9 mouse cellular contexts compared by ENCODE assay signal in genomic region chr17:27621705-27622531, GRCm38 (mm10). TPM values are rescaled to one million over a fixed set of nuclear protein-coding genes. Genes with fewer than 3 reads are reported as not detected.
DNase-seq lines count a peak whose midpoint lies in the region; ATAC-seq and TF ChIP-seq lines count a peak whose summit lies in the region.
"Had no signal": no experiment of that assay in that cellular context is flagged by ENCODE, and none has a peak within 500 bp of the region (broad histone marks: within the 10 kb centered on the region; RNA-seq: fewer than 3 reads in every experiment).

No protein-coding gene starts in this region.

- peak; percentile 47 for DNase-seq in liver, adult 2 months (ENCODE audit: extremely low read depth, low read depth, low spot score)
- no peak for DNase-seq in liver
- DNase-seq in brain, adult 2 months (ENCODE audit: low read depth, low spot score): peak; percentile 67
- no peak for DNase-seq in urinary bladder, postnatal 10 days (ENCODE audit: low spot score)
- no peak for DNase-seq in right cerebral cortex, postnatal 10 days (ENCODE audit: low spot score in 2 of 2)

- H3K9me3 ChIP-seq in liver, embryonic 15.5 days (replicated peaks): no peaks in the 10 kb centered on the region
- H3K9me3 ChIP-seq in stomach, embryonic 15.5 days: no peaks in the 10 kb centered on the region

- ATAC-seq in granulocyte monocyte progenitor cell, adult 5-6 weeks (replicated peaks; ENCODE audit: poor library complexity, severe bottlenecking): peak; percentile 62
- ATAC-seq in liver, embryonic 15.5 days (ENCODE audit: insufficient read depth): no peak
- no peak for ATAC-seq in stomach, embryonic 15.5 days (ENCODE audit: insufficient read depth, low FRiP score, low read depth)

- H3K4me1 ChIP-seq in liver, adult 2 months (ENCODE audit: control insufficient read depth, insufficient read depth, low read length): peaks cover 10% of the 10 kb centered on the region
- peaks cover 57% of the 10 kb centered on the region for H3K4me1 ChIP-seq in liver, embryonic 15.5 days (replicated peaks)
- peaks cover 9% of the 10 kb centered on the region; the same call in 1 of the 2 replicates for H3K4me1 ChIP-seq in stomach, embryonic 15.5 days

- H3K4me3 ChIP-seq in liver, adult 2 months (ENCODE audit: insufficient read depth, low read depth, low read length): peak overlapping the region; percentile 94
- peak overlapping the region; percentile 93 for H3K4me3 ChIP-seq in liver, embryonic 15.5 days (replicated peaks)
- H3K4me3 ChIP-seq in stomach, embryonic 15.5 days (replicated peaks): peak overlapping the region; percentile 89

- H3K27me3 ChIP-seq in liver, adult 2 months (ENCODE audit: control insufficient read depth, insufficient read depth, low read length): no peaks in the 10 kb centered on the region
- H3K27me3 ChIP-seq in liver, embryonic 15.5 days: no peaks in the 10 kb centered on the region
- no peaks in the 10 kb centered on the region for H3K27me3 ChIP-seq in stomach, embryonic 15.5 days (replicated peaks)

- peak overlapping the region; percentile 97 for H3K4me2 ChIP-seq in liver, embryonic 15.5 days
- H3K4me2 ChIP-seq in stomach, embryonic 15.5 days: peak overlapping the region; percentile 70

- H3K27ac ChIP-seq in liver, adult 2 months (replicated peaks; ENCODE audit: insufficient read depth, low read depth, low read length): peak overlapping the region; percentile 59
- H3K27ac ChIP-seq in liver, embryonic 15.5 days (replicated peaks): peak overlapping the region; percentile 89
- peak overlapping the region; percentile 91 for H3K27ac ChIP-seq in stomach, embryonic 15.5 days

- H3K79me2 ChIP-seq in liver, adult 2 months (ENCODE audit: control insufficient read depth, insufficient read depth, low read length): peaks cover 44% of the 10 kb centered on the region

- peak overlapping the region; percentile 75 for H3K9ac ChIP-seq in liver, adult 2 months (ENCODE audit: low read depth, low read length)
- H3K9ac ChIP-seq in liver, embryonic 15.5 days: peak overlapping the region; percentile 91
- H3K9ac ChIP-seq in stomach, embryonic 15.5 days: peak overlapping the region; percentile 96; the same call in 1 of the 2 replicates

- H3K36me3 ChIP-seq in liver, adult 2 months (ENCODE audit: control insufficient read depth, insufficient read depth, low read length): no peaks in the 10 kb centered on the region
- H3K36me3 ChIP-seq in liver, embryonic 15.5 days (replicated peaks): peaks cover 8% of the 10 kb centered on the region
- H3K36me3 ChIP-seq in stomach, embryonic 15.5 days: peaks cover 4% of the 10 kb centered on the region; the same call in 1 of the 2 replicates

- 6% methylated on average over 23 of the region's 23 CpGs for WGBS in liver, adult 2 months
- whole genome bisulfite sequencing in liver, embryonic 15.5 days (ENCODE audit: insufficient replicate concordance): 2% methylated on average over 23 of the region's 23 CpGs
- WGBS in stomach, embryonic 15.5 days: 3% methylated on average over 23 of the region's 23 CpGs

- TF ChIP-seq POLR2A in liver, adult 2 months (IDR thresholded peaks at IDR 0.05; ENCODE audit: extremely low read depth, insufficient read depth, low read length): no peak

- no peak for TF ChIP-seq CTCF in liver, adult 2 months (IDR thresholded peaks at IDR 0.05; ENCODE audit: low read depth, low read length)

RNA-seq across cellular contexts. Expression of gene Nudt3, which starts 1.4 kb away (rescaled TPM):
- total RNA-seq in liver, adult 2 months (2014; rRNA removed): 19.5 and 21.1 TPM in 2 replicates
- polyA plus RNA-seq in liver, adult 2 months (2012; rRNA removed): 23.5 and 25.5 TPM in 2 replicates
- total RNA-seq in granulocyte monocyte progenitor cell, adult 5-6 weeks (2014; fragmentation: Nextera tagmentation): 95.3 and 120 TPM in 2 replicates
- total RNA-seq in granulocyte monocyte progenitor cell, adult 5-6 weeks (2017): 173 and 194 TPM in 2 replicates
- 23.2 and 26.1 TPM in 2 replicates for polyA plus RNA-seq in liver, embryonic 15.5 days (2015; fragmentation: Nextera tagmentation; extraction: Ambion mirVana)
- polyA plus RNA-seq in stomach, embryonic 15.5 days (2015; fragmentation: Nextera tagmentation; extraction: Ambion mirVana): 78.6 and 79.3 TPM in 2 replicates

RNA-seq across cellular contexts. Expression of gene RPS10-NUDT3, which starts 13.1 kb away (rescaled TPM):
- not detected in 2 replicates for total RNA-seq in liver, adult 2 months (2014; rRNA removed)
- not detected in 2 replicates for polyA plus RNA-seq in liver, adult 2 months (2012; rRNA removed)
- not detected in 2 replicates for total RNA-seq in granulocyte monocyte progenitor cell, adult 5-6 weeks (2014; fragmentation: Nextera tagmentation)
- total RNA-seq in granulocyte monocyte progenitor cell, adult 5-6 weeks (2017): not detected in 2 replicates
- not detected in 2 replicates for polyA plus RNA-seq in liver, embryonic 15.5 days (2015; fragmentation: Nextera tagmentation; extraction: Ambion mirVana)
- not detected in 2 replicates for polyA plus RNA-seq in stomach, embryonic 15.5 days (2015; fragmentation: Nextera tagmentation; extraction: Ambion mirVana)
- polyA plus RNA-seq: gonadal fat pad, adult 2 months had no signal

RNA-seq across cellular contexts. Expression of gene Rps10, which starts 14.6 kb away (rescaled TPM):
- total RNA-seq in liver, adult 2 months (2014; rRNA removed): 416 and 461 TPM in 2 replicates
- 407 and 437 TPM in 2 replicates for polyA plus RNA-seq in liver, adult 2 months (2012; rRNA removed)
- total RNA-seq in granulocyte monocyte progenitor cell, adult 5-6 weeks (2014; fragmentation: Nextera tagmentation): 2,240 and 2,398 TPM in 2 replicates
- total RNA-seq in granulocyte monocyte progenitor cell, adult 5-6 weeks (2017): 2,059 and 2,173 TPM in 2 replicates
- polyA plus RNA-seq in liver, embryonic 15.5 days (2015; fragmentation: Nextera tagmentation; extraction: Ambion mirVana): 435 and 496 TPM in 2 replicates
- polyA plus RNA-seq in stomach, embryonic 15.5 days (2015; fragmentation: Nextera tagmentation; extraction: Ambion mirVana): 933 and 955 TPM in 2 replicates

RNA-seq across cellular contexts. Expression of gene Pacsin1, which starts 33.4 kb away (rescaled TPM):
- total RNA-seq in liver, adult 2 months (2014; rRNA removed): 0.27 TPM in 1 of 2 replicates, not detected in the other
- 0.16 and 0.23 TPM in 2 replicates for polyA plus RNA-seq in liver, adult 2 months (2012; rRNA removed)
- not detected in 2 replicates for total RNA-seq in granulocyte monocyte progenitor cell, adult 5-6 weeks (2014; fragmentation: Nextera tagmentation)
- 0.43 TPM in 1 of 2 replicates, not detected in the other for total RNA-seq in granulocyte monocyte progenitor cell, adult 5-6 weeks (2017)
- polyA plus RNA-seq in liver, embryonic 15.5 days (2015; fragmentation: Nextera tagmentation; extraction: Ambion mirVana): 0.13 and 0.24 TPM in 2 replicates
- 1.9 TPM in 2 replicates for polyA plus RNA-seq in stomach, embryonic 15.5 days (2015; fragmentation: Nextera tagmentation; extraction: Ambion mirVana)

RNA-seq across cellular contexts. Expression of gene AI413582, which starts 56.4 kb away (rescaled TPM):
- 4.5 and 4.9 TPM in 2 replicates for total RNA-seq in liver, adult 2 months (2014; rRNA removed)
- polyA plus RNA-seq in liver, adult 2 months (2012; rRNA removed): 11.3 and 12.9 TPM in 2 replicates
- total RNA-seq in granulocyte monocyte progenitor cell, adult 5-6 weeks (2014; fragmentation: Nextera tagmentation): 59.2 and 65.2 TPM in 2 replicates
- 34.8 and 42.3 TPM in 2 replicates for total RNA-seq in granulocyte monocyte progenitor cell, adult 5-6 weeks (2017)
- 12.3 and 13.9 TPM in 2 replicates for polyA plus RNA-seq in liver, embryonic 15.5 days (2015; fragmentation: Nextera tagmentation; extraction: Ambion mirVana)
- polyA plus RNA-seq in stomach, embryonic 15.5 days (2015; fragmentation: Nextera tagmentation; extraction: Ambion mirVana): 23.6 and 33.1 TPM in 2 replicates

Comparison
In these comparisons a context has a peak if more than half of its experiments do, and no peak if none do; other contexts are left out.
1. DNase-seq: peak in liver, adult 2 months (single experiment) and brain, adult 2 months (single experiment); none in liver (single experiment), urinary bladder, postnatal 10 days (single experiment) and right cerebral cortex, postnatal 10 days (0 of 2).
2. Peak in every context shown above with its lines, with median percentiles within 50 percentile points of each other: H3K27ac ChIP-seq, H3K4me3 ChIP-seq and H3K9ac ChIP-seq.